Mouse (Mus musculus) sigmoid colon, adult 10 weeks (tissue): ENCODE results near the gene E430018J23Rik. TPM values are rescaled to one million over a fixed set of nuclear protein-coding genes. Genes with fewer than 3 reads are reported as not detected.

Experiments used
- polyA plus RNA-seq: library from polyadenylated mRNA; stranded (reverse); fragments of 350-450 nt; fragmentation: Illumina TruSeq; extraction: RNeasy Lipid Tissue Mini Kit (QIAGEN cat#74804); gene quantifications from one replicate; pipeline ENCODE4 v1.2.3, GENCODE M21; 2014; ENCODE audit warnings: low read depth, low replicate concordance

Gene E430018J23Rik
- 0.88 TPM for polyA plus RNA-seq

DNA sequence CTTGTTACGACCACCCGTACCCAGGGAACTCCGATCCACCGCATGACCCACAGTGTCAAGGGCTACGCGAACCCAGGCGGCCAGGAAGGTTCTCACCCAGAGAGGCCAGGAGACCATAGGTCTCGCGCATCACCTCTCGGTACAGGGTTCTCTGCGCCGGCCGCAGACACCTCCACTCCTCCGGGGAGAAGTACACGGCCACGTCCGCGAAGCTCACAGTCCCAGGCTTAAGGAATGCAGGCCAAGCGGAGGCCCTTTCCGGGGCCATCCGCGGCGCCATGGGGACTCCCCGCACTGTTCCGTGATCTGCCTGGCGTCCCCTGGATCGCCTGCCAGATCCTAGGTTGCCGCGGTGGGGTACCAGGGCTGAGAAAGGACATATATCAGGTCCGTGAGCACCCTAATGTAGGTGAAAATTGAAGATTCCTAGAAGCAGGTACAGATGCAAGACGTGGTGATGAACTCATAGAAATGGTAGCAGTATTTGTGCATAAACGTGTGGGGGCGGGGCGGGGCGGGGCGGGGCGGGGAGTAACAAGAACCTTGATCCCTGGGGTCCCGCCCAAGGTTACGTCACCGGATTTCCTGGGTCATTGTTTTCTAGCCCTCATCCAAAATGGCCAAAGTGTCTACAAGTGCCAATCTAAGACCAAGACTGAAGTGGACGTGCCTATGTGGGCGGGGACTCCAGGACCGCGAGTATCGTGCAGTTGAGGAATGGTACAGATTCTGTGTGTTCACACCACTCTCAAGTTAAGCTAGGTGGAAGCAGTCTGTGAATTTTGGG lies at the start of gene E430018J23Rik:
Gene E430018J23Rik (minus strand): TSS at position 473 of the 787 bp plus-strand sequence.

DNA sequence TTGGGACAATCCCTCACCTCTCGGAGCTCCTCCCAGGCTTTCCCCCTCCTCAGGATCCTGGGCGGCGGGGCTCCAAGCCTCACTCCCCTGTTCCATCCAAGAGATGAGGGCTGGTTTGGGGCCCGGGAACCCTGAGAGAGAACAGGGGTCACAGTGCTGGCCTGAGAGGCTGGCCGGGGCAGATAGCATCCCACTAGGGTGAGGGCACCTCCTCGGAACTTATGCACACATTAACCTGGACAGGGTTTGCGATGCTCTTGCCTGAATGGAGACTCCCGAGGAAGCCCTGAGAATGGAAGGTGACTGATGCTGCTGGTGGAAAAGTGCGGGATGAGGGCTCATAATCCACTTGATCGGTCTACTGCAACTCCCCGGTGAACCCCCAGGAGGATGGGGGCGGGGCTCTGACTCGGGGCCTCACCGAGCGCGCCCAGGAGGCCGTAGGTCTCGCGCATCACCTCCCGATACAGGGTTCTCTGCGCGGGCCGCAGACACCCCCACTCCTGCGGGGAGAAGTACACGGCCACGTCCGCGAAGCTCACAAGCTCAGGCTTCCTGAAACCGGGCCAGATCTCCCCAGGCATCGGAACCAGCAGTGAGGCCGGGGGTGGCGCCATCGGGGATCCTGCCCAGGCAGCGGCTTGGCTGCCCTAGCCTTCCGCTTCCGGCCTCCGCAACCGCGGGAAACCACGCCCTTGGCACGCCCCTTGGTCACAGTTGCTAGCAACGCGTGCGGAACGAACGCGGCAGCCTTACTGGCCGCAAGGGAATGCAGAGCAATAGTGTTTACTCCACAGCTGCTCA lies 28.2 kb upstream of the E430018J23Rik start, which contains the start of gene Zfp688:
Gene Zfp688 (minus strand): TSS at position 681 of the 804 bp plus-strand sequence.

DNA sequence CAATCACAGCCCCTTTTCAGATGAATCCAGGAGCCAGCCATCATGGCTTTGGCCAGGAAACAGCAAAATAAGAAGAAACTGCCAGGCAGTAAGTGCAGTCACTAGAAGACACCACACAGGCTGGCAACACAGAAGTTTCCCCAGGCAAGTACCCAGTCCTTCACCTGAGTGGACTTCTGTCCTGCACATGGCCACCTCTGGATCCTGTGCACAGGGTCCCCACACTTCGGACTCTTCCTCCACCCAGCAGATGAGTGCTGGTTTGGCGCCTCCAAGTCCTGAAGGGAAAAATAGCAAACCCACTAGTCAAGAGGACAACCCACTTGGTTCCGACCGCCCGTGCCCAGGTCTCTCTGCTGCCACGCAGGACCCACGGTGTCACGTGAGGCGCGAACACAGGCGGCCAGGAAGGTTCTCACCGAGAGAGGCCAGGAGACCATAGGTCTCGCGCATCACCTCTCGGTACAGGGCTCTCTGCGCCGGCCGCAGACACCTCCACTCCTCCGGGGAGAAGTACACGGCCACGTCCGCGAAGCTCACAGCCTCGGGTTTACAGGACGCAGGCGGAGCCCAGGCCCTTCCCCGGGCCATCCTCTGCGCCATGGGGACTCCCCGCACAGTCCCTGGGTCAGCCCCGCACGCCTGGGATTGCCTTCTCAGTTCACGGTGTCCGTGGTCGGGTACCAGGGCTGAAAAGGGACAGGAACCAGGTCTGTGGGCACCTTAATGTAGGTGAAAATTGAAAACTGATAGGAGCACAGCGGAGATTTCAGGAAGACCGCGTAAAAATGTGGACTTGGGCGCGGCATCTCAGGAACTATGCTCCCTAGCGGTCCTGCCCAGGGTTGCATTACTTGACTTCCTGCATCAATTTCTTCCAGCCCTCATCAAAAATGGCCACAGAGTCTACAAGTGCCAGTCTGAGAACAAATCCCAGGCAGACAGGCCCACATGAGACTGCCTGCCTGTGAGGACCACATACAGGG lies 12.9 kb upstream of the E430018J23Rik start, which contains the start of gene Zfp764:
Gene Zfp764 (minus strand): TSS at position 821 of the 986 bp plus-strand sequence.

GRCm38 (mm10) chr7:127386641-127387392 lies 6.6 kb downstream of the E430018J23Rik start, which contains the start of gene 9130019O22Rik:
Gene 9130019O22Rik (minus strand): TSS chr7:127387166.

GRCm38 (mm10) chr7:127375271-127376245 lies 17.9 kb downstream of the E430018J23Rik start, which contains the start of gene Zfp747:
Gene Zfp747 (minus strand): TSS chr7:127376050.

GRCm38 (mm10) chr7:127345512-127346325 lies 47.7 kb downstream of the E430018J23Rik start, which contains the start of gene Zfp768:
Gene Zfp768 (minus strand): TSS chr7:127345589.

Other genes with a start within 250 kb of the E430018J23Rik start
- 11.7 TPM for gene Cd2bp2, start 197.6 kb downstream of the E430018J23Rik start, polyA plus RNA-seq
- gene Tbc1d10b, start 185.2 kb downstream of the E430018J23Rik start, polyA plus RNA-seq, result 4.4 TPM
- gene Mylpf, start 184.7 kb downstream of the E430018J23Rik start, polyA plus RNA-seq, result not detected
- gene Zfp553, start 160.6 kb downstream of the E430018J23Rik start, polyA plus RNA-seq, result 1.8 TPM
- gene Sept1, start 160.5 kb downstream of the E430018J23Rik start, polyA plus RNA-seq, result 1.1 TPM
- 0.98 TPM for gene Zfp771, start 149.4 kb downstream of the E430018J23Rik start, polyA plus RNA-seq
- gene Dctpp1, start 132.9 kb downstream of the E430018J23Rik start, polyA plus RNA-seq, result 0.79 TPM
- 58.2 TPM for gene Sephs2, start 119.6 kb downstream of the E430018J23Rik start, polyA plus RNA-seq
- gene Itgal, start 97.4 kb downstream of the E430018J23Rik start, polyA plus RNA-seq, result 1.4 TPM
- gene Zfp768, start 48.0 kb downstream of the E430018J23Rik start, polyA plus RNA-seq, result 3.9 TPM
- gene Zfp747, start 17.6 kb downstream of the E430018J23Rik start, polyA plus RNA-seq, result 2.7 TPM
- gene 9130019O22Rik, start 6.5 kb downstream of the E430018J23Rik start, polyA plus RNA-seq, result 2.4 TPM
- gene Zfp764, start 13.2 kb upstream of the E430018J23Rik start, polyA plus RNA-seq, result 4.9 TPM
- gene Zfp688, start 28.4 kb upstream of the E430018J23Rik start, polyA plus RNA-seq, result 3.4 TPM
- gene Zfp689, start 55.5 kb upstream of the E430018J23Rik start, polyA plus RNA-seq, result 0.95 TPM
- 23.2 TPM for gene Prr14, start 66.0 kb upstream of the E430018J23Rik start, polyA plus RNA-seq
- gene Fbrs, start 85.6 kb upstream of the E430018J23Rik start, polyA plus RNA-seq, result 9.1 TPM
- 11.2 TPM for gene Srcap, start 118.4 kb upstream of the E430018J23Rik start, polyA plus RNA-seq
- gene Gm42715, start 126.0 kb upstream of the E430018J23Rik start, polyA plus RNA-seq, result 8.8 TPM
- gene Tmem265, start 167.8 kb upstream of the E430018J23Rik start, polyA plus RNA-seq, result not detected
- gene Phkg2, start 179.7 kb upstream of the E430018J23Rik start, polyA plus RNA-seq, result 32.4 TPM
- gene Ccdc189, start 195.0 kb upstream of the E430018J23Rik start, polyA plus RNA-seq, result not detected
- gene Rnf40, start 195.1 kb upstream of the E430018J23Rik start, polyA plus RNA-seq, result 2.1 TPM
- gene Zfp629, start 222.2 kb upstream of the E430018J23Rik start, polyA plus RNA-seq, result 6.8 TPM